Mouse (Mus musculus) liver, postnatal 0 days (tissue): ENCODE data around the gene Smad1. TPM values are rescaled to one million over a fixed set of nuclear protein-coding genes. Genes with fewer than 3 reads are reported as not detected.
A peak's percentile ranks its signal among the peaks of the same experiment; 100 is the strongest.

ENCODE experiments used
- ATAC-seq: fragments of 200-750 bp; cut with Nextera tagmentation; 2 replicates; pipeline ENCODE4 v1.8.0; 2017; ENCODE audit warnings: mild to moderate bottlenecking, moderate library complexity
- DNase-seq: peaks from one replicate; pipeline ENCODE4 v3.0.0-alpha.2; 2016
- H3K27ac ChIP-seq: fragments of 300-500 bp; sonication (generic); 2 replicates; pipeline ENCODE4 v1.5.1; 2014; ENCODE audit warnings: antibody characterized with exemption, moderate library complexity, mild to moderate bottlenecking, low read depth
- H3K27me3 ChIP-seq: fragments of 300-500 bp; sonication (generic); 2 replicates; pipeline ENCODE4 v1.6.1; 2014; ENCODE audit warnings: low read length, control low read depth, mixed read lengths; ENCODE audit not compliant: insufficient read depth
- H3K36me3 ChIP-seq: fragments of 300-500 bp; sonication (generic); replicated peaks from 2 replicates; pipeline ENCODE4 v1.6.1; 2014; ENCODE audit warnings: mild to moderate bottlenecking, control low read depth, low read length, moderate library complexity, mixed read lengths; ENCODE audit not compliant: insufficient read depth
- H3K4me1 ChIP-seq: fragments of 300-500 bp; sonication (generic); 2 replicates; pipeline ENCODE4 v1.6.1; 2014; ENCODE audit warnings: antibody characterized with exemption, mild to moderate bottlenecking, control low read depth; ENCODE audit not compliant: insufficient read depth
- H3K4me2 ChIP-seq: fragments of 300-500 bp; sonication (generic); 2 replicates; pipeline ENCODE4 v1.6.1; 2014; ENCODE audit warnings: low read depth, mild to moderate bottlenecking, low read length, moderate library complexity, mixed read lengths
- H3K4me3 ChIP-seq: fragments of 300-500 bp; sonication (generic); 2 replicates; pipeline ENCODE4 v1.5.1; 2014; ENCODE audit warnings: low read depth, low read length
- H3K9ac ChIP-seq: fragments of 300-500 bp; sonication (generic); replicated peaks from 2 replicates; pipeline ENCODE4 v1.6.1; 2014; ENCODE audit warnings: mild to moderate bottlenecking, moderate library complexity
- H3K9me3 ChIP-seq: fragments of 300-500 bp; sonication (generic); 2 replicates; pipeline ENCODE4 v1.6.1; 2016; ENCODE audit warnings: mild to moderate bottlenecking, control low read depth, low read length, mixed read lengths
- CTCF ChIP-seq: sonication (generic); IDR thresholded peaks from 2 replicates; pipeline ENCODE4 v1.5.1; 2016; ENCODE audit warnings: antibody characterized with exemption, low read depth
- EP300 ChIP-seq: IDR thresholded peaks from 2 replicates; pipeline ENCODE4 v1.6.1; 2016; ENCODE audit warnings: antibody characterized with exemption, low read depth, mild to moderate bottlenecking
- WGBS: fragments of 180-500 bp; shearing (Covaris S2); extraction: QIAGEN DNeasy Blood & Tissue Kit; methylation state at CpG from one replicate; pipeline ENCODE4 v1.1.7; 2014; ENCODE audit not compliant: insufficient replicate concordance; 5-methylcytosine and 5-hydroxymethylcytosine counted together
- polyA plus RNA-seq: library from polyadenylated mRNA; unstranded; fragments of >200 nt; fragmentation: Nextera tagmentation; extraction: Ambion mirVana; gene quantifications from 2 replicates; pipeline ENCODE4 v1.2.1, GENCODE M21; 2015

Smad1 gene
- polyA plus RNA-seq, 1 experiment from 2014 or later = 8.0 TPM

DNA sequence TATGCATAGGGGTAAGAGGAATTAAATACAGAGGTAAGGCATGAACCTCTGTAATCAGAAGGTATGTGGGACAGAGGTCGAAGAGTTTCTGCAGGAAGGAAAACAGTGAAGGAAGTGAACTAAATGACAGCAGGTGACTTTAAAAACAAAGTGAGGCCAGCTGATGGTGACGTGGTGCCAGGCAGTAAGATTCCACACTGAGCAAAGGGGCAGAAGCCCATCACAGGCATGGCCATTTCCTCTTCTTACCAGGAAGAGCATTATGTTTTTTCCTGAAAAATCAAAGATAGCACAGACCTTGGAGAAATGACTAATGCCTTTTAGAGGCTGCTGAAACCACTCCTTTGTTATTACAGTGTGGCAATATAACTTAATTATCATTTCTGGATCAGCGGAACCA, 97.8 kb downstream of the Smad1 start:
- WGBS = 66% methylated on average over 3 of the region's 3 CpGs
- Histone ChIP-seq H3K9ac (no peak overlapping the region), H3K4me2 (no peak overlapping the region), H3K36me3 (no peaks in the 10 kb centered on the region), H3K4me1 (no peaks in the 10 kb centered on the region), H3K27me3 (no peaks in the 10 kb centered on the region), H3K27ac (no peak overlapping the region), H3K4me3 (no peak overlapping the region), H3K9me3 (no peaks in the 10 kb centered on the region)
- ATAC-seq (no peak; the same call in 1 of the 2 replicates), DNase-seq (no peak)
- no peak for TF ChIP-seq EP300
- TF ChIP-seq CTCF = no peak

DNA sequence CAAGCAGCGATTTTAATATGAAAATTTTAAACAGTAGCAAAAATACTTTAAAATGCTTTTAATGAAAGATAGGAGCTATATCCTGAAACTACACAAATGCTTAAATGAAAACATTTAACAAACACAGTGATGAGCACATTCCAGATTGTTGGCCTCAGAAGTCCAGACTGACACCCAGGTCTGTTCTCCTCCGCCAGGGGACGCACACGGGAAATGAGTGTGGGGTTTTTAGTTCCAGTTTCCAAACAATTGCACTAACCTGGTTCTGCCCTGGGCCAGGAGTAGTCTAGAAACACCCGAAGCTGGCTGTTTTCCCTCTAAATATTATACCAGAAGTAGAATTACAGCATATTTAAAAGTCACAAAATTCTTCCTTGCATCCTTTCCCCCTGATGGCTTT, 99.6 kb downstream of the Smad1 start:
- WGBS = 64% methylated on average over 5 of the region's 5 CpGs
- no peak for DNase-seq
- ATAC-seq = no peak

DNA sequence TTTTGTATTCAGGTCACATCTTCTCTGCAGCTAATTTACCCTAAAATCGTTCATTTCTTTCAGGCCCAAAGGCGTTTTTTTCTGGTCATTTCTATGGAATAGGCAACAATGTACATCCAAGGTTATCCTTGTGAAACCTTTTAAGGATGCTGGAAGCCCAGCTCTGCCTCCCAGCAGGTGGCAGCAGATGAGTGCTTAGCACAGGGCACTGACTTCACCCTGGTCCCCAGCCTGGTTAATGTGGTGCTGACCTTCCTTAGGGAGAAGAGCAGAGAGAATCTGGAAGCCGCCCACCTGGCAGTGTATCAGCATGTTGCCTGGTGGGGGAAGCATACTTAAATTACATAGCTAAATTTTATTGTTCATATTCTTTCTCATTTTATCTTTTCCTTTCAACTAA, 101.6 kb downstream of the Smad1 start:
- H3K4me3 ChIP-seq = no peak overlapping the region
- H3K9ac ChIP-seq = no peak overlapping the region
- TF ChIP-seq EP300 (no peak), CTCF (peak; percentile 84)
- DNase-seq (peak; percentile 70), ATAC-seq (no peak)
- H3K9me3 ChIP-seq = no peaks in the 10 kb centered on the region
- 57% methylated on average over 3 of the region's 3 CpGs for WGBS
- H3K4me2 ChIP-seq = no peak overlapping the region
- H3K4me1 ChIP-seq = peaks cover 17% of the 10 kb centered on the region; the same call in 1 of the 2 replicates
- no peaks in the 10 kb centered on the region for H3K36me3 ChIP-seq
- no peaks in the 10 kb centered on the region for H3K27me3 ChIP-seq
- H3K27ac ChIP-seq = no peak overlapping the region

More for the DNA sequence above, 99.6 kb downstream of the Smad1 start:
- H3K4me3 ChIP-seq = no peak overlapping the region
- no peak overlapping the region for H3K9ac ChIP-seq
- peaks cover 6% of the 10 kb centered on the region; the same call in 1 of the 2 replicates for H3K4me1 ChIP-seq
- H3K27ac ChIP-seq = no peak overlapping the region
- no peak for TF ChIP-seq EP300
- TF ChIP-seq CTCF = peak; percentile 25; the same call in 1 of the 2 replicates
- no peaks in the 10 kb centered on the region for H3K36me3 ChIP-seq
- H3K27me3 ChIP-seq = no peaks in the 10 kb centered on the region
- H3K4me2 ChIP-seq = no peak overlapping the region
- no peaks in the 10 kb centered on the region for H3K9me3 ChIP-seq

- Histone ChIP-seq H3K9me3 (no peaks in the 10 kb centered on the region), H3K9ac (peak overlapping the region; percentile 80), H3K4me2 (peak overlapping the region; percentile 87), H3K36me3 (no peaks in the 10 kb centered on the region), H3K27me3 (no peaks in the 10 kb centered on the region), H3K27ac (peak overlapping the region; percentile 79), H3K4me1 (peaks cover 17% of the 10 kb centered on the region; the same call in 1 of the 2 replicates), H3K4me3 (peak overlapping the region; percentile 61)
- TF ChIP-seq EP300 (no peak), CTCF (peak; percentile 5; the same call in 1 of the 2 replicates)
- DNase-seq (no peak), ATAC-seq (no peak)
- 12% methylated on average over 18 of the region's 18 CpGs for WGBS
Observed at GRCm38 (mm10) chr8:79295276-79296105, 103.8 kb downstream of the Smad1 start.

DNA sequence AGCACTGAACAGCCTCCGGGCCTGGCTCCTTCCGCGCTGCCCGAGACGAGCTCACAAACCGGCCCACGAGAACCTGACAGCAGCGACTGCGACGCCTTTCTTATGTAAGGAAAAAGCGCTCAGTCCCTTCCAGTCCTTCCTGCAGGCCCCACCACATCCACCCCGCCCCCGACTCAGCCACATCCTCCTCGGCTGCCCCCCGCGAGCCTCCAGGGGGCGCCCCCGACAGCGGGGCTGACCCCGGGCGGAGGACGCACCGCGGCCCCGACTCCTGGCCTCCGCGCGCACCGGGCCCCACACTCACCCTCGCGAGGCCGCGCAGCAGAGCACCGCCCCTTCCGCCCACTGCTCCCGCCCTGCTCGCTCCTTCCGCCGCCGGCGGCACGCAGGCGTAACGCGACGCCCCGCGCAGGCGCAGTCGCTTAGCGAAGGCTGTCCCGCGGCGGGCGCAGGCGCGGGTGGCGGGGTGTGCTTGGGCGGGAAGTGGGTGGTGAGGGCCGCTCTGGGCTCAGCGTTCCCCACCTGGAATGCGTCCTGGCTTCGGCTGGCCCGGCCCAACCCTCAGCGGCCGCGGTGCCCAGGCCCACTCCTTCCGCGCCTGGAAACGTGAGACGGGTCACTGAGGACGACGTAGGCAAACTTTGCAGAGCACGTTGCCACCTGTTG, 104.6 kb downstream of the Smad1 start, which contains the start of gene Mmaa:
Gene Mmaa (minus strand): TSS at position 328 of the 666 bp plus-strand sequence.
- Histone ChIP-seq H3K4me2 (peak within 1 kb of the TSS; percentile 87), H3K9ac (peak within 1 kb of the TSS; percentile 80), H3K27me3 (no peaks in the 10 kb centered on the region), H3K4me1 (peaks cover 17% of the 10 kb centered on the region; the same call in 1 of the 2 replicates), H3K9me3 (no peaks in the 10 kb centered on the region), H3K4me3 (peak within 1 kb of the TSS; percentile 61), H3K27ac (peak within 1 kb of the TSS; percentile 79), H3K36me3 (no peaks in the 10 kb centered on the region)
- DNase-seq (peak; percentile 97), ATAC-seq (peak; percentile 99)
- under 1% methylated on average over 57 of the region's 74 CpGs for WGBS
- no peak for TF ChIP-seq EP300
- TF ChIP-seq CTCF = peak; percentile 68

DNA sequence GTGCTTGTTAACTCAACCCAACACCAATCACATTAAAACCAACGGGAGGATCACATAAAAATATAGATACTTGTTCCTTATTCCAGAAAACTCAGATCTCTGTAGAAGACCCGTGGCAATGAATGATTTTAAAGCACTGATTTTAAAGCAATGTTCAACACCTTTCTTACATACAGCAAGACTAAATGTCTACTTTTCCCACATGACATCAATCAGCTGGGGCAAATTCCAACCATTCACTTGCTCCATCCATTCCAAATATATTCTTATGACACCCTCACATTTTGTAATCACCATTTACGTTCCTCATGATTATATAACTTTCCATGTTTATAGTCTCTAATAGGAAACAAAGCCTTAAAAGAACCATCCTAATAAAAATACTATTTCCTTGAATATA, 105.5 kb downstream of the Smad1 start:
- 0 out of 2 replicates have a peak overlapping the region, but pooled peaks have one; percentile 3 for H3K9ac ChIP-seq

More for the DNA sequence above, 105.5 kb downstream of the Smad1 start:
- ATAC-seq (no peak), DNase-seq (no peak)
- H3K4me2 ChIP-seq = peak overlapping the region; percentile 87
- H3K4me3 ChIP-seq = peak overlapping the region; percentile 61
- no peaks in the 10 kb centered on the region for H3K27me3 ChIP-seq
- H3K36me3 ChIP-seq = no peaks in the 10 kb centered on the region
- no peaks in the 10 kb centered on the region for H3K9me3 ChIP-seq
- TF ChIP-seq CTCF (no peak), EP300 (no peak)
- 37% methylated on average over 3 of the region's 3 CpGs for WGBS
- H3K27ac ChIP-seq = peak overlapping the region; percentile 79; the same call in 1 of the 2 replicates
- H3K4me1 ChIP-seq = peaks cover 17% of the 10 kb centered on the region; the same call in 1 of the 2 replicates
